Mouse (Mus musculus): Measurements from ENCODE around the gene Chit1. TPM values are rescaled to one million over a fixed set of nuclear protein-coding genes. Genes with fewer than 3 reads are reported as not detected.

Chit1 gene
- polyA plus RNA-seq, 1 experiment = 14.1 TPM

DNA sequence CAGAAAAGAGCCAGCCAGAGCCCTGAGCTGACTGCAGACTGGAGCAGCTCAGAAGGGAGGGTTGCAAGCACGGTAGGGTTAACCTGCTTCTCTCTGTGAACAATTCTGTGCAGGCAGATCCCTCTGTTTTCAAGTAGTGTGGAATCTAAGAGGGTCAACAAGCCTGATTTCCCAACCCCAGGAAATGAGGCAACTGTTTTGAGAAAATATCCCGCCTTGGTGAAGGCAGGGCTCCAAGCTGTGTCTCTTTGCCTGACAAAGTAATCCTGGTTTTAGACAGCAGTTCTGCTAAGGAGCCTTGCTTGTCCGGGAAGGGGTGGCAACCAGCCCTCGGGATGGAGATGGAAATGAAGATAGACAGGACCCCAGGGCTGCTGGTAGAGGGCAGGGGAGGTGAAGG lies 53.4 kb downstream of the Chit1 start:
- 43% methylated on average over 4 of the region's 4 CpGs for WGBS
- H3K4me3 ChIP-seq (replicated peaks; ENCODE audit: extremely low read depth, low read depth, low read length) = no peak overlapping the region
- H3K4me1 ChIP-seq (ENCODE audit: control insufficient read depth, insufficient read depth, low read length) = no peaks in the 10 kb centered on the region
- peak; percentile 66 for DNase-seq
- TF ChIP-seq CTCF (IDR thresholded peaks at IDR 0.05; ENCODE audit: insufficient read depth, low read length) = no peak
- peak; percentile 38; the same call in 1 of the 2 replicates for TF ChIP-seq POLR2A (IDR thresholded peaks at IDR 0.05; ENCODE audit: borderline replicate concordance, extremely low read depth, low read depth, low read length)

- Histone ChIP-seq H3K4me3 (replicated peaks; ENCODE audit: extremely low read depth, low read depth, low read length) (no peak overlapping the region), H3K4me1 (ENCODE audit: control insufficient read depth, insufficient read depth, low read length) (no peaks in the 10 kb centered on the region)
- no peak for TF ChIP-seq POLR2A (IDR thresholded peaks at IDR 0.05; ENCODE audit: borderline replicate concordance, extremely low read depth, low read depth, low read length)
- no peak for TF ChIP-seq CTCF (IDR thresholded peaks at IDR 0.05; ENCODE audit: insufficient read depth, low read length)
- WGBS = 91% methylated on average over 3 of the region's 3 CpGs
- DNase-seq = no peak
Observed at GRCm38 (mm10) chr1:134166547-134166946, 55.5 kb downstream of the Chit1 start.

DNA sequence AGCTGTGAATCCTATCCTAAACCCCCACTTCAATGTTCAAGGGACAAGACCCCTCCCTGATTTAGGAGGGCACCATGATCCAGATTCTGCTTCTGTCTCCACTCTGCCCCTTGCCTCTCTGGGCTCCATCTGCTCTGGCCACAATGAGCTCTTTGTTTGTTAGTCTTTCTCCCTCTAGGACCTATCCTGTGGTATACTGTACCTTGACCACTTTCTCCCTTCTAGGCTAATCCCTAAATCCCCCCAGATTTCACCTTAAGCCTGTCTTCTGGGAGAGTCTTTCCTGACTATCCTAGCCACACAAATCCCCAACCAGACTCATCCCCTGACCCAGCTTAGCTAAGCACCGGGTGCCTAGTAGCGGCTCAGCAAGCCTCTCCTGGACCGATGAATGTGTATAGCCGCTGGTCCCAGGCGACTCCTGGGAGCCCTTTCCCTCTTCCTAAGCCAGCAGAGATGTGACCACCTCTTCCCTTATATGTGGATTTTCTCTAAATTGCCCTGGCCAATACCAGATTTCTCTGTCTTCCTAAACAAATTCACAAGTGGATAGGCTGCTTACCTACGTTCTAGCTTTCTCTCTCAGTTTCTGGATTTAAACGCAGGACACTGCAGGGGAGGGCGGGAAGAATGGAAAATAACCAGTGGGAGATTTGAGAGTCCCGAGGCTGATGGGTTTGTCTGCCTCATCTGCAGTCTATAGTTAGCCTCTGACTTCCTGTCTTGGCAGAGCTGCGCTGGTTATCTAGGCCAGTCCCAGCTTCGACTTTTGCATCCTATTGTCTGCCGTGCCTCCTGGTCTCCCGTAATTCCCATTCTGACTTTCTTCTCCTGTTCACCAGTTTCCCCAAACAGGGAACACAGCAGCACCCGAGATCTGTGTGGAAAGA lies 56.6 kb downstream of the Chit1 start:
- DNase-seq = no peak
- 47% methylated on average over 14 of the region's 14 CpGs for WGBS
- no peaks in the 10 kb centered on the region for H3K4me1 ChIP-seq (ENCODE audit: control insufficient read depth, insufficient read depth, low read length)
- H3K4me3 ChIP-seq (replicated peaks; ENCODE audit: extremely low read depth, low read depth, low read length) = no peak overlapping the region
- TF ChIP-seq POLR2A (IDR thresholded peaks at IDR 0.05; ENCODE audit: borderline replicate concordance, extremely low read depth, low read depth, low read length) (no peak), CTCF (IDR thresholded peaks at IDR 0.05; ENCODE audit: insufficient read depth, low read length) (no peak)

DNA sequence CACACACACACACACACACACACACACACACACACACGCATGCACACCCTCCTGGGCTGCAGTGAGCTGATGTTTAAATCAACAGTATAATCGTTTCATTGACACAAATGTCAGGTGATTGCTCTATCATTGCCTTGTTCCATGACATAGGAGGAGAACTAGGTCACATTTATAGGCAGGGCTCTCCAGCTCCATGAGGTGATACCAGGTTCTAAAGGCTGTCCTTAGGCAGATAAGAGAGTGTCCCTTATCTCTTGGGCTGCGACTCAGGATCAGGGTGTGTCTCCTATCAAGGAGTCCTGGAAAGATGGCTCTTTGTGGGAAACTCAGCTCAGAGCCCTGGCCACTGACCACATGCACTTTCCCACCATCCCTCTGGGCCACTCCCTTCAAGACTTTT lies 57.5 kb downstream of the Chit1 start:
- no peak for TF ChIP-seq CTCF (IDR thresholded peaks at IDR 0.05; ENCODE audit: insufficient read depth, low read length)
- 75% methylated on average over 3 of the region's 3 CpGs for WGBS
- no peaks in the 10 kb centered on the region for H3K4me1 ChIP-seq (ENCODE audit: control insufficient read depth, insufficient read depth, low read length)
- H3K4me3 ChIP-seq (replicated peaks; ENCODE audit: extremely low read depth, low read depth, low read length) = no peak overlapping the region
- no peak for DNase-seq

DNA sequence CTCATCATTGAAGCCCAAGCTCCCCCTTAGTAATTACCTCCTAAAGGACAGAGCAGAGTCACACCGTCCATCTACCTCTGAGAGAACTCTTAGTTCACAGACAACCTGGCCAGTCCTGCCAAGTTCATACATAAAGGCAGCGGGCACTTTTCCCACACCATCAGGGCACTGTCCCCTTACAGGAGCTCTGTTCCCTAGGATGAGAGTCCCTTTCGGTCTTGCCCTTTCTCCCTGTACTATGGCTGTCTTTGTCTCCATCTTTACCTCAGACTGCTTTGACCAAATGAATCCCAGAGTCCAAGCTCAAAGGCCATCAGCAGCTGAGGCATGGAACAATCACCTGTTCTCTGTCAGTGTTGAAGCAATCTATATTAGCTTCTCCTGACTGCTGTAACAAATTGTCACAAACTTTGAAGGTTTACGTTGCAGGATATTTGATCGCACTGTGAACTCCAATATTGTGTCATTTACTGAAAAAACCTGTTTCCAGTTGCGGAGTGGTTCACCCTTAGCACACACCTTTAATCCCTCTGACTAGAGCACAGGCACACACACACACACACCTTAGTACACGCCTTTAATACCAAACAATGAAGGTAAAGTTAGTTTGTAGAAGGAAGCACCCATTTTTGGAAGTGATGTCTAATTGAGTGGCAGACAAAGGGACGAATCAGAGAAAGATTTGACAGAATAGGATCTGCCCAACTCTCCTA lies 58.1 kb downstream of the Chit1 start:
- no peak for DNase-seq
- TF ChIP-seq POLR2A (IDR thresholded peaks at IDR 0.05; ENCODE audit: borderline replicate concordance, extremely low read depth, low read depth, low read length) = no peak
- no peak for TF ChIP-seq CTCF (IDR thresholded peaks at IDR 0.05; ENCODE audit: insufficient read depth, low read length)
- no peak overlapping the region for H3K4me3 ChIP-seq (replicated peaks; ENCODE audit: extremely low read depth, low read depth, low read length)
- H3K4me1 ChIP-seq (ENCODE audit: control insufficient read depth, insufficient read depth, low read length) = no peaks in the 10 kb centered on the region
- 89% methylated on average over 8 of the region's 8 CpGs for WGBS

DNA sequence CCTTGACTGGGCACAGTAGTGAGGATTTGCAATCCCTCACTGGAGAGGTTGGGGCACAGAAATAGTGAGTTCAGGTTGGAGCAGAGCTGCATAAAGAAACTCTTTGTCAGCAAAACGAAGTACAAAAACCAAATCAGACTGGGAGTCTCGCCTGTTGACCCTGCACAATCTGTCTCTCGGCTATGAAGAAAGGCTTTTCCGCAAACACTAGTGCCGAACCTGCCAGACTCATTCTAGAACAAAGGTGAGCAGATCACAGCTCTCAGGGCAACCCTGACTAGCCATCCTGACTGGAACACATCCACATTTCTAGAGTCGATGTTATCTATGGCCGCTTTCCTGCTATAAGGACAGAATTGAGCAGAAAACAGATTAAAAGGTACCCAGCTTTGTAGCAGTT lies 62.0 kb downstream of the Chit1 start:
- no peak for TF ChIP-seq POLR2A (IDR thresholded peaks at IDR 0.05; ENCODE audit: borderline replicate concordance, extremely low read depth, low read depth, low read length)
- DNase-seq = no peak
- H3K4me1 ChIP-seq (ENCODE audit: control insufficient read depth, insufficient read depth, low read length) = no peaks in the 10 kb centered on the region
- H3K4me3 ChIP-seq (replicated peaks; ENCODE audit: extremely low read depth, low read depth, low read length) = no peak overlapping the region
- 55% methylated on average over 7 of the region's 7 CpGs for WGBS

- DNase-seq = no peak
- no peak for TF ChIP-seq POLR2A (IDR thresholded peaks at IDR 0.05; ENCODE audit: borderline replicate concordance, extremely low read depth, low read depth, low read length)
- no peak for TF ChIP-seq CTCF (IDR thresholded peaks at IDR 0.05; ENCODE audit: insufficient read depth, low read length)
- 86% methylated on average over 5 of the region's 5 CpGs for WGBS
Observed at GRCm38 (mm10) chr1:134177976-134178375, 66.9 kb downstream of the Chit1 start.

DNA sequence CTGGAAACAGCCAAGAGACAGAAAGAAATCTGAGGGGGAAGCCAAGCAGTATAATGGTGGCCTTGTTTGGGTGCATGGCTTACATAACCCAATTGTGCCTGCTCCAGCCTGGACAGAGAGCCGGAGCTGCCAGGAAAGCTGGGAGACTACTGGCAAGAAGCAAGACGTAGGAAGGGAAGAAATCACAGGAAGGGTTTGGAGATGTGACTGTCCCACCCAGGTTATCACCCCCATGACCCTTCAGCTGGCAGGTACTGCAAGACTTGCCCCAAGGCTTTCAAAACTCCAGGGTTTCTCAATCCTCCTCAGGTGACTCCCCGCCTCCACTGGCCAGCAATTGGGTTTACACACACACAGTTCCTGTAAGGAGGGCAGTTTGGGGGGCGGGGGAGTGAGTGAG lies 71.0 kb downstream of the Chit1 start, which contains the start of gene Chil1:
Chil1 (plus strand) TSS at position 152 of the 400 bp plus-strand sequence.
- TF ChIP-seq CTCF (IDR thresholded peaks at IDR 0.05; ENCODE audit: insufficient read depth, low read length) = no peak
- no peak for TF ChIP-seq POLR2A (IDR thresholded peaks at IDR 0.05; ENCODE audit: borderline replicate concordance, extremely low read depth, low read depth, low read length)
- H3K4me1 ChIP-seq (ENCODE audit: control insufficient read depth, insufficient read depth, low read length) = no peaks in the 10 kb centered on the region
- peak; percentile 57 for DNase-seq
- WGBS = 52% methylated on average over 4 of the region's 4 CpGs
- peak within 1 kb of the TSS; percentile 49 for H3K4me3 ChIP-seq (replicated peaks; ENCODE audit: extremely low read depth, low read depth, low read length)

More at GRCm38 (mm10) chr1:134177976-134178375, 66.9 kb downstream of the Chit1 start:
- no peak overlapping the region for H3K4me3 ChIP-seq (replicated peaks; ENCODE audit: extremely low read depth, low read depth, low read length)
- no peaks in the 10 kb centered on the region for H3K4me1 ChIP-seq (ENCODE audit: control insufficient read depth, insufficient read depth, low read length)

DNA sequence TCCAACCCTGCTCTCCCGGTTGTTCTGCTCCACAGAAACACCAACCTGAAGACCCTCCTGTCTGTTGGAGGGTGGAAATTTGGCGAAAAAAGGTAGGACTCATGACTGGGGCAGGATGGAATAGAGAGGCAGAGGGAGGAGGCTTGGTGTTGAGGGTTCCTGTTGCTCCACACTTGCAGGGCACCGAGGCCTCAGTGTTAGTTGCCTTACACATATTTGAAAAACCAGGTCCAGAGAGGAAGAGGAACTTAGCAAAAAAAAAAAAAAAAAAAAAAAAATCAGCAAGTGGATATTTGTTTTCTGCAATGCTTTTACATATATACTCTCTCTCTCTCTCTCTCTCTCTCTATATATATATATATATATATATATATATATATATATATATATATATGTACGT lies 73.0 kb downstream of the Chit1 start:
- WGBS = 58% methylated on average over 4 of the region's 4 CpGs
- H3K4me3 ChIP-seq (replicated peaks; ENCODE audit: extremely low read depth, low read depth, low read length) = peak overlapping the region; percentile 49
- H3K4me1 ChIP-seq (ENCODE audit: control insufficient read depth, insufficient read depth, low read length) = no peaks in the 10 kb centered on the region
- DNase-seq = no peak
- TF ChIP-seq CTCF (IDR thresholded peaks at IDR 0.05; ENCODE audit: insufficient read depth, low read length) = no peak
- TF ChIP-seq POLR2A (IDR thresholded peaks at IDR 0.05; ENCODE audit: borderline replicate concordance, extremely low read depth, low read depth, low read length) = no peak

Data from lung, adult 2 months (tissue).